Mouse (Mus musculus): Measurements from ENCODE around the gene Cdc14b.

Gene Cdc14b

GRCm38 (mm10) chr13:64274879-64275753 is at the start of gene Cdc14b:
Gene Cdc14b (minus strand): TSS chr13:64275290.
- DNase-seq (ENCODE audit: low spot score), result peak; percentile 73

DNA sequence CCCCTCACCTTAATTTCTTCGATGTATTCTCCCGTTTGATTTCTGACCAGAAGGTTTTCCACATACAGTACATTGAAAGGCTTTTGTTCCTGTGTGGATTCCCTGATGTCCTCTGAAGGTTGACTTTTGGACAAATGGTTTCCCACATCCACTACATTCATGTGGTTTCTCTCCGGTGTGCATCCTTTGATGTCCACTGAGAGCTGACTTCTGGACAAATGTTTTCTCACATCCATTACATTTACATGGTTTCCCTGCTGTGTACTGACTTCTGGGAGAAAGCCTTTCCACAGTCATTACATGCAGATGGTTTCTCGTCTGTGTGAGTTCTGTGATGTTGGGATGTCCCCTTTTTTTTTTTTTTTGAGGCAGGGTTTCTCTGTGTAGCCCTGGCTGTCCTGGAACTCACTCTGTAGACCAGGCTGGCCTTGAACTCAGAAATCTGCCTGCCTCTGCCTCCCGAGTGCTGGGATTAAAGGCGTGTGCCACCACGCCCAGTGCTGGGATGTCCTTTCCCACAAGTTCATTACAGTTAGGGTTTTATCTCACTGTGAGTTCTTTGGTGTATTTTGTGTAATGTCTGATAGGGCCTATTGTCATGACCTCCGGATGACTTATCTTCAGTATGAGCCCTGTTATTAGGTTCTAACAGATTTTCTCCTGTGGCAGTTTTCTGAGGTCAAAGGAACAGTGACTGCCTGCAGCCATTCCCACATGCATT is 47.6 kb upstream of the Cdc14b start:
- no peak for DNase-seq (ENCODE audit: low spot score)

DNA sequence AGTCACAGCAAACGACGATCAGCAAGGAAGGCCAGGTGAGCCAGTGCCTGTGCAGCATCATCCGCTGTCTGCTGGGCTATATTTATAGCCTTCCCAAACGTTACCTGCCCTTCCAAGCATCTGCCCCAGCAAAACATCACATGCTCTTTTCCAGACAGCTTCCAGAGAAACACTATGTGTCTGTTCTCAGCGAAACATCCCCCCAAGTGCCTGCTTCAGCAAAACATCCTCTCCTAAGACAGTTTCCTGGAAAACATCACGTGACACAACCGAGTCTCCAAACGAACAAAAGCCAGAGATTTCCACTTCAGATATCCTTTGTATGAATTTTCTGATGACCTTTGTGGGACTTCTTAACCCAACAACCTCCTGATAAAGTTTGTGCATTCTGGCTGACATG is 45.2 kb upstream of the Cdc14b start:
- DNase-seq (ENCODE audit: low spot score), result no peak

GRCm38 (mm10) chr13:64319782-64320181 is 44.7 kb upstream of the Cdc14b start:
- DNase-seq (ENCODE audit: low spot score), result no peak

DNA sequence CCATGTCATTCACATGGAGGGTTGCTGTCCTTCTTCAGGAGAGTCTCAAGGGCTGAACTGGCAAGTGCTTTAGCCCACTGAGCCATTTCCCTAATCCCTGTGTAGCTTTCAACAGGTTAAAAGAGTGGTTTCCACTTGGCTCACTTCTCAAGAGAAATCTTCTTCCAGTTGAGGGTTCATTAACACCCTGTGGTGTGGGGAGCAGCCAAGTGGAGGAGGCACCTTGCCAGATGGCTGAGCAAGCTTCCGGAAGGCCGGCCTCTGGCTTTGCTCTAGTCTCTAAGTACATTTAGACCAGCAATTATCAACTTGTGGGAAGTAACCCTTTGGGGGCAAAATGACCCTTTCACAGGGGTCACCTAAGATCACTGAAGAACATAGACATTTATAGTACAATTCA is 43.3 kb upstream of the Cdc14b start:
- DNase-seq (ENCODE audit: low spot score), result no peak

- peak; percentile 39 for DNase-seq (ENCODE audit: low spot score)
Measured at GRCm38 (mm10) chr13:64315483-64316050, 40.5 kb upstream of the Cdc14b start.

DNA sequence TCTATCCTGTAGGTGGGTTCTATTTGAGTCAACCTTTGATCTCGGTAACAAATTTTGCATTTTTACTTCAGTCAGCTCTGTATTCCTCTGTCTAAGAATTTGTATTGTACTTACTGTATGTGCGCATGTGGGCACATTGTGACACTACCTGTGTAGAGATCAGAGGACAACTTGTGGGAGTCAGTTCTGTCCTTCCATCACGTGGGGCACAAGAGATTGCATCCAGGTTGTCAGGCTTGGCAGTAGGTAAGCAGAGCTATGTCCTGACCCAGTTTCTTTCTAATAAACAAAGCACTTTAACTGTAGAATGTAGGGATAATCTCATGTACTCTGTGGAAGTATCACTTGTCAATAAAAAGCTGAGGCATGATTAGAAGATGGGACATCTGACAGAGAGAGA is 39.0 kb upstream of the Cdc14b start:
- DNase-seq (ENCODE audit: low spot score), result no peak

GRCm38 (mm10) chr13:64312916-64313289 is 37.8 kb upstream of the Cdc14b start:
- DNase-seq (ENCODE audit: low spot score), result no peak

DNA sequence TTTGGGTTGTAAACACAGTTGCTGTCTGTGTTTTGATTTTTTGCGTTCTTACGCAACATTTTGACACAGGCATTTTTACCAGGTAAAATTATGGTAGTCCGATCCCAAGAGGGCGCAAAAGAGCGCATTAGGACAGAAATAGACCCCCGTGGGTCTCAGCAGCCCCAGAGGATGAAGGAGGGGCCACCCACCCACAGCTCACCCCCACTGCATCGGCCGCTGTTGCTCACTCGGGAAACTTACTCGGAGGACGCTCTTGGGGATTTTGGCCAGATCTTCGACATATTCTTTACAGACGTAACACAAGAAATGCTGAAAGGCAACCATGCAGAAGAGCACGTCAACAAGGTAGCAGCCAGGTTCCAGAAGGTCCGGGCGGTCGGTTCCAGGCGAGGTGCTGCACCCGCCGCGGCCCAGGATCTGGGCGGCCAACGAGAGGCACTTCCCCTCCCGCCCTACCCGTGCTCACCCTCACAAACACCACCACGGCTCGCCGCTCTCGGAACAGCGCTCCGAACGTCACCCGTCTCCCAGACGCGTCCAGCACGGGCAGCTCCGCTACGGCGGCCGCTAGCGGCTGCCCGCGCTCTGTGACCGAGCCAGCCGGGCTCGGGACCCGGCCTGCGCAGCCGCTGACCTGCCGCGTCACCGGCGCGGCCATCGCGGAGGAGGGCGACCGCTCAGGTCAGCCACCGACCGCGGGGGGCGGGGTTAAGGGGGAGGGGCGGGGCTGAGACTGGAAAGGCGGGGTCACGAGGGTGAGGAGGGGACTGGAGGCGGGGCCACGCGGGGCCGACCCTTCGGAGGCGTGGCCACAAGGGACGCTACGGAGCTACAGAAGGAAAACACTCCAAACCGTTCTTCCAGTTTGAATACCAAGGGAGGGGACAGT is 37.2 kb upstream of the Cdc14b start, which contains the start of gene Aaed1:
Gene Aaed1 (minus strand): TSS at position 687 of the 892 bp plus-strand sequence.
- DNase-seq (ENCODE audit: low spot score), result peak; percentile 92

DNA sequence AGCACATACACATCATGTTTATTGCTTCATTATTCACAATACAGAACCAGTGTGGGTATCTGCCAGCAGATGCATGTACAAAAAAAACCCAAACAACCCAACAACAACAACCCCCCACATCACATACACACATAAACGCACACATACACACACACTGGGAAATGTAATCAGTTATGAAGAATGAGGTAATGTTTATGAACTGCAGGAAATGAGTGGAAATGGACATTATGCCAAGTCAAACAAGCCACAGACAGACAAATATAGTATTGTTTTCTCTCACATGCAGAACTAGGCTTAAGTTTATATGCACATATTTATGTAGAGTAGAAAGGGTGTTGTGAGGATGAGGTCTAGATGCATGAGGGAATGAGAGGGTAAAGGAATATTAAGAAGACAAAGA is 36.2 kb upstream of the Cdc14b start:
- DNase-seq (ENCODE audit: low spot score), result no peak

DNA sequence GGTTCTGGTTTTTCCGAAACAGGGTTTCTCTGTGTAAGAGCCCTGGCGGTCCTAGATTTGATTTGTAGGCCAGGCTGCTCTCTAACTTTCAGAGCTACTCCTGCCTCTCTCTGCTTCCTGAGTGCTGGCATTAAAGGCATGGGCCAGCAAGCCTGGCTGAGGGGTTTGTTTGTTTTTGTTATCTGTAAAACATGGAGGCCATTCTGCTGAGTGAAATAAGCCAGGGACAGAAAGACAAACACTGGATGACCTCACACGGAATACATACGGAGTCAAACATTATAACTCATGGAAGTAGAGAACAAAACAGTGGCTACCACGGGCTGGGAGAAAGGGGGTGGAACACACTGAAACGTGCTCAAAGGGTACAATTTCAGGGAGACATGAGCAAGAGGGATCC is 35.5 kb upstream of the Cdc14b start:
- DNase-seq (ENCODE audit: low spot score), result no peak

GRCm38 (mm10) chr13:64309842-64310241 is 34.8 kb upstream of the Cdc14b start:
- no peak for DNase-seq (ENCODE audit: low spot score)

DNA sequence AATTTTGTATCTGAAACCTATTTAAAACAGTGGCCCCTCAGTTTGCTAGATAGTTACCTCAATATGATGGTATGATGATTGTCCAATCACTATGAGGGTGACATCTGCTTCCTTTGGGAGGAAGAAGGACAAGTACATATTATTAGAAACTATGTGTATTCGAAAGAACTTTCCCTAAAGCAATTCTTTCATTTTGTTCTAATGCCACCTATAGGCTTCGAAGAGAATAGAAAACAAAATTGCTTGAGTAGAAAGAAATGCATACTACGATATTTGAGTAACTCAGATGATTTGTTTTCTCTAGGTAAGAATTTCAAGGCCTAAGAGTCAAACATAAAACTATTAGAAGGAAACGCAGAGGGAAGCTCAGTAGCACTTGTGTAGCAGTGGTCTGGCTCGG is 33.9 kb upstream of the Cdc14b start:
- DNase-seq (ENCODE audit: low spot score), result no peak

- peak; percentile 34 for DNase-seq (ENCODE audit: low spot score)
Measured at GRCm38 (mm10) chr13:64307508-64307907, 32.4 kb upstream of the Cdc14b start.

DNA sequence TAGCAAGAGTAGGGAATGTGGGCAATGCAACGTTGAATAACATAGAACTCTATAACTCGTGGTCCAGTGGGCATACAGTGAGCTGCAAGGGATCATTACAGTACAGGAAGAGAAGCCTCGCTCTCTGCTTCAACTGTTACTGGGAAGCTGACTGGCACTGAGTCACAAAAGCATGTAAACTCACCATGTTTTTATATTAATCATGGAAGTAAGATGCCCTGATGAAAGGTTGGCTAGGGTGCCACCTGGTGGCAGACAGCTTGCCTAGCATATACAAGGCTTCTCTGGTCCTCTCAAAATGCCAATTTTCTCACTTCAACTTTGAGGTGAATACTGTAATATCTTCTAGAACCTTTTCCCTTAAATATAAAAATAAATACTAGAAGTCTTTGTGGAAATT is 31.0 kb upstream of the Cdc14b start:
- DNase-seq (ENCODE audit: low spot score), result peak; percentile 41

DNA sequence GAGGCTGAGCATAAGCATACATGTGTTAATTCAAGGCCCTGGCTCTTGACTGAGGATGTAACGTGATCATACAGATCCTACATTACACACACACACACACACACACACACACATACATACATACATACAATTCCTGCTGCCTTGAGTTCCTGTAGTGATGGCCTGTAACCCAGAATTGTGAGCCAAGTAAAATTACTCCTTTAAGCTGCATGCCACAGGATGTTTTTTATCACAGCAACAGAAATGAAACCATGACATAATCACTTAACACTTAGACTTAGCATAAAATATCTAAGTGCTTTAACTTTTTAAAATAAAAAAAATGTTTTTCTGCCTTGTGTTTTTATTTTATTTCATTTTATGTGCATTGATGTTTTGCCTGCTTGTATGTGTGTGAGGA is 24.0 kb upstream of the Cdc14b start:
- DNase-seq (ENCODE audit: low spot score), result no peak

GRCm38 (mm10) chr13:64286791-64287190 is 11.7 kb upstream of the Cdc14b start:
- DNase-seq (ENCODE audit: low spot score), result no peak

DNA sequence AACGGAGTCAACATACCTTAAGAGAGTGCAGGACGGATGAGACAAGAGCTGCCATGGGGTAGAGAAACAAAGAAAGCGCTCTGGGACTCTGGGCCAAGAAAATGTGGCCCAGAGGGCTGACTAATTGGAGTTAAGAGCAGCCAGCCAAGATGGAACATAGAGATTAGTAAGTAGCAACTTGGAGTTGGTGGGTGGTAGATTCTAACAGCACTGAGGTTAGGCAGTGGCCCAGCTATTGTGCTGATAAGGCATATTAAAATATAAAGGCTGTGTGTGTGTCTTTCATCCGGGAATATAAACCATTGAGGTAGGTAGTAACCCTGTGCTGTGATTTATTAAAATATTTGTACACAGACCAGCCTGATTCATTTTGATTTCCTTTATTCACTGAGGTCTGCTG is 11.2 kb upstream of the Cdc14b start:
- no peak for DNase-seq (ENCODE audit: low spot score)

DNA sequence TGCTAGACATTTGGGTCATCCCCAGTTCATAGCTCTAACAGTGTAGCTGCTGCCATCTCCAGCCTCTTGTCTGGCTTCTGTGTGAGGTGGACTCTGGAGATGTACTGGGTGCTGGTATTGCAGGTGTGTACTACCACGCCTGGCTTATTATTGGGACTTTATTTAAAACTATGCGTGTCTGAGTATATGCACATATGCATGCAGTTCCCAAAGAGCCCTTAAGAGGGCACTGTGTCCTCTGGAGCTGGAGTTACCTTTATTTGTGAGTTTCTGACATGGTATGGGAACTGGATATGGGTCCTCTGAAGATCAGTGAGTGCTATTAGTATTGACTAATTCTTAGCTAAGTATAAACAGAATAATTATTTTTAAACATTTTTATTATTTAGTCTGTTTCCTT is 9.6 kb upstream of the Cdc14b start:
- DNase-seq (ENCODE audit: low spot score), result no peak

DNA sequence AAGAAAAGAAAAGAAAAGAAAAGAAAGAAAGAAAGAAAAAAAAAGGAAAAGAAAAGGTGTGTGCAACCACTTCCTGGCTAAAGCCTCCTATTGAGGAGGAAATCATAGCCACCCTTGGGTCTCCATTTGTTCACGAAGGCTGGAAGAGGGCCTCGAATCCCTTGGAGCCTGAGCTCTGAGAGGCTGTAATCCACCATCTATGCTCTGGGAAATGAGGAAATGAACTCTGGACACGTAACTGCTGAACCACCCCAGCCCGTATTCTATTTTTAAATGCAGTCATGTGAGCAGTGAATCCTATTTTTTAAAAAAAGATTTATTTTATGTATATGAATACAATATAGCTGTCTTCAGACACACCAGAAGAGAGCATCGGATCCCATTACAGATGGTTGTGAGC is 5.8 kb upstream of the Cdc14b start:
- DNase-seq (ENCODE audit: low spot score), result no peak

- no peak for DNase-seq (ENCODE audit: low spot score)
Measured at GRCm38 (mm10) chr13:64275754-64276127, 651 bp upstream of the Cdc14b start.

All from layer of hippocampus, adult 11-12 months (tissue).